Mouse (Mus musculus) CH12.LX (cell line): ENCODE measurements at regions not wholly inside any gene's neighbourhood (a gene's known extent, or its start where the extent isn't known, plus 50 kb on each side); places are given as distances from the start of the nearest gene placed in this dataset.

Experiments used
- CTCF ChIP-seq, 2 experiments: IDR thresholded peaks in 1 of 2; conservative IDR thresholded peaks in 1 of 2; 2 replicates each; pipeline ENCODE4 v1.5.1; 2011 to 2012; ENCODE audit warnings: low read depth in 2 of 2, low read length in 2 of 2, improper control_type of control experiment in 1 of 2, inconsistent platforms in 1 of 2, mild to moderate bottlenecking in 1 of 2, moderate library complexity in 1 of 2
- MAFK ChIP-seq: IDR thresholded peaks from 2 replicates; pipeline ENCODE4 v1.6.1; 2011; ENCODE audit warnings: low read length, improper control_type of control experiment; ENCODE audit not compliant: insufficient replicate concordance

DNA sequence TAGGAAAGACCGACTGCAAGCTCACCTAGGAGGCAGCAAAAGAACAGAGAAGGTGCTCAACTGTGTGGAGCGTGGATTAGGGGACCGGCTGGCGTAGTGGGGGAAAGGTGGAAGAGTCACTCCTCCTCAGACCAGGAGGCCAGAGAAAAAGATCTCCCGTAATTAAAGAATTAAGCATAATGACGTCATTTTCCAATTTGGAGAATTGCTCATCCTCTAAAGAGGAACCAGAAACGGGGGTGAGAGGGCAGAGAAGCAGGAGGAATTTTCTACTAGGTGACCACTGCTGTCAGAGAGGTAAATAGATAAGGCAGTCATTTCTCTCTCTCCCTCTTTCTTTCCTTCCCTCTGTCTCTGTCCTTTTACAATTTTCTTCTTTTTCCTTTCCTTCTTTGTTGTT lies 71.2 kb upstream of the Caprin1 start:
- no peak for TF ChIP-seq CTCF (conservative IDR thresholded peaks at IDR 0.05 in 1 of 2, IDR thresholded peaks at IDR 0.05 in 1 of 2; ENCODE audit: low read depth in 2 of 2, low read length in 2 of 2)
- TF ChIP-seq MAFK: no peak
